Mouse (Mus musculus) heart, postnatal 0 days (tissue): ENCODE measurements around the gene Pou6f1. TPM values are rescaled to one million over a fixed set of nuclear protein-coding genes. Genes with fewer than 3 reads are reported as not detected.
A peak's percentile ranks its signal among the peaks of the same experiment; 100 is the strongest.

ENCODE experiments used
- ATAC-seq: fragments of 200-750 bp; cut with Nextera tagmentation; 2 replicates; pipeline ENCODE4 v1.8.0; 2017; ENCODE audit warnings: low read depth, moderate number of reproducible peaks, moderate library complexity; ENCODE audit not compliant: insufficient read depth
- DNase-seq: peaks from one replicate; pipeline ENCODE4 v3.0.0-alpha.2; 2016; ENCODE audit warnings: low spot score
- H3K27ac ChIP-seq: fragments of 300-500 bp; sonication (generic); 2 replicates; pipeline ENCODE4 v1.5.1; 2014; ENCODE audit warnings: low read depth, mild to moderate bottlenecking
- H3K27me3 ChIP-seq: fragments of 300-500 bp; sonication (generic); 2 replicates; pipeline ENCODE4 v1.6.1; 2014; ENCODE audit warnings: low read length, mixed read lengths; ENCODE audit not compliant: control insufficient read depth, insufficient read depth
- H3K36me3 ChIP-seq: fragments of 300-500 bp; sonication (generic); replicated peaks from 2 replicates; pipeline ENCODE4 v1.6.1; 2014; ENCODE audit warnings: low read length, mixed read lengths; ENCODE audit not compliant: control insufficient read depth, insufficient read depth
- H3K4me1 ChIP-seq: fragments of 300-500 bp; sonication (generic); 2 replicates; pipeline ENCODE4 v1.6.1; 2014; ENCODE audit warnings: antibody characterized with exemption; ENCODE audit not compliant: control insufficient read depth, insufficient read depth
- H3K4me2 ChIP-seq: fragments of 300-500 bp; sonication (generic); 2 replicates; pipeline ENCODE4 v1.6.1; 2014; ENCODE audit warnings: low read depth, mild to moderate bottlenecking, low read length, moderate library complexity
- H3K4me3 ChIP-seq: fragments of 300-500 bp; sonication (generic); 2 replicates; pipeline ENCODE4 v1.5.1; 2014; ENCODE audit warnings: low read depth, low read length
- H3K9ac ChIP-seq: fragments of 300-500 bp; sonication (generic); replicated peaks from 2 replicates; pipeline ENCODE4 v1.6.1; 2014; ENCODE audit warnings: low read depth, low read length, mixed read lengths
- H3K9me3 ChIP-seq: fragments of 300-500 bp; sonication (generic); replicated peaks from 2 replicates; pipeline ENCODE4 v1.6.1; 2016; ENCODE audit warnings: low read length; ENCODE audit not compliant: control insufficient read depth
- CTCF ChIP-seq: IDR thresholded peaks from 2 replicates; pipeline ENCODE4 v1.5.1; 2016; ENCODE audit warnings: antibody characterized with exemption, control low read depth, low read depth
- EP300 ChIP-seq: IDR thresholded peaks from 2 replicates; pipeline ENCODE4 v1.6.1; 2016; ENCODE audit warnings: antibody characterized with exemption, low read depth
- WGBS: fragments of 180-500 bp; shearing (Covaris S2); extraction: QIAGEN DNeasy Blood & Tissue Kit; methylation state at CpG from one replicate; pipeline ENCODE4 v1.1.7; 2014; 5-methylcytosine and 5-hydroxymethylcytosine counted together
- polyA plus RNA-seq: library from polyadenylated mRNA; unstranded; fragments of >200 nt; fragmentation: Nextera tagmentation; extraction: Ambion mirVana; gene quantifications from 2 replicates; pipeline ENCODE4 v1.2.1, GENCODE M21; 2015
- total RNA-seq: library from RNA; depleted of rRNA; stranded (reverse); fragments of >200 nt; gene quantifications from 2 replicates; pipeline ENCODE4 v1.2.3, GENCODE M21; 2014; ENCODE audit warnings: low replicate concordance

Pou6f1 gene
- total and polyA plus RNA-seq, 2 experiments from 2014 or later = 5.2 to 6.0 TPM

DNA sequence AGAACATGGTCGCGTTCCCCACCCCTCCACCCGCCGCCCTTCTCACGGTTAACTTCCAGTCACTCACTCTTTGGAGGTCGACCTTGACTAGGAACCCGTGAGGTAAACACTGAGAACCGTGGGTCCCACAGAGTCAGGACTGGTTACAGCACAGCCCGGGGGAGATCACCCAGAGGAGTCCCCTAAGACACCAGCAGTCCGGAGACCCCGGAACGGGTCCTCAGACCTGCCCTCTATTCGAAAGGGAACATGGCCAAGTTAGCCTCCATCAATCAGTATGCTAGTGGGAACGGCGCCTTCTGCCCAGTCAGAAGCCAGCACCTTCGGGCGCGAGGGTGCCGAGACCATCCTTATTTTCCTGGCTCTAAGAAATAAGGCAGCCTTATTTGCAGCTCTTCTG is 16.4 kb upstream of the Pou6f1 start:
- Histone ChIP-seq H3K4me2 (peak overlapping the region; percentile 84), H3K27me3 (no peaks in the 10 kb centered on the region), H3K9me3 (no peaks in the 10 kb centered on the region), H3K4me1 (peaks cover 8% of the 10 kb centered on the region; the same call in 1 of the 2 replicates), H3K36me3 (peaks cover 38% of the 10 kb centered on the region), H3K4me3 (peak overlapping the region; percentile 91), H3K27ac (peak overlapping the region; percentile 99), H3K9ac (peak overlapping the region; percentile 92)
- peak; percentile 3 for ATAC-seq
- TF ChIP-seq CTCF = no peak
- no peak for TF ChIP-seq EP300
- WGBS = under 1% methylated on average over 19 of the region's 19 CpGs
- no peak for DNase-seq

DNA sequence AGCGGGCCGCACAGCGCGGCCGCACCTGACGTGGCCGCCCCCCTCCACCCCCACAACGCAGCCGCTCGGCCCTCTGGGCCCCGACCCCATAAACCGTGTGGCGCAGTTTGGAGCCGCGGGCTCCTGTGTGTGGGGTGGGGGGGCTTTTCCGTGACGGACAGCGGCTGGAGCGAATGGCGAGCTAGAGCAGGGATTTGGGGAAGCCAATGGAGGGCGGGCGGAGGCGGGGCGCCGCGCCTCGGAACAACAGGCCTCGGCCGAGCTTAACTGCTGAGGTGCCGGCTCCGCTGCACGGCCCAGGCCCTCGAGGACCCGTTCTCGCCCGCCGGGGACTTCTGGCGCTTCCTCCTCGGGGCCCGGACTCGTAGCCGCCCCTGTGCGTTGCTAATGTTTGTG is 16.0 kb upstream of the Pou6f1 start:
- DNase-seq = peak; percentile 88
- H3K4me3 ChIP-seq = peak overlapping the region; percentile 91
- H3K4me1 ChIP-seq = peaks cover 8% of the 10 kb centered on the region; the same call in 1 of the 2 replicates
- H3K9me3 ChIP-seq = no peaks in the 10 kb centered on the region
- no peak for TF ChIP-seq EP300
- TF ChIP-seq CTCF = no peak
- H3K4me2 ChIP-seq = peak overlapping the region; percentile 84
- peak overlapping the region; percentile 92 for H3K9ac ChIP-seq
- 0 out of 2 replicates have a peak, but pooled peaks cover 3% of the 10 kb centered on the region for H3K27me3 ChIP-seq
- WGBS = under 1% methylated on average over 36 of the region's 43 CpGs
- H3K27ac ChIP-seq = peak overlapping the region; percentile 99
- peaks cover 35% of the 10 kb centered on the region for H3K36me3 ChIP-seq
- peak; percentile 83 for ATAC-seq

DNA sequence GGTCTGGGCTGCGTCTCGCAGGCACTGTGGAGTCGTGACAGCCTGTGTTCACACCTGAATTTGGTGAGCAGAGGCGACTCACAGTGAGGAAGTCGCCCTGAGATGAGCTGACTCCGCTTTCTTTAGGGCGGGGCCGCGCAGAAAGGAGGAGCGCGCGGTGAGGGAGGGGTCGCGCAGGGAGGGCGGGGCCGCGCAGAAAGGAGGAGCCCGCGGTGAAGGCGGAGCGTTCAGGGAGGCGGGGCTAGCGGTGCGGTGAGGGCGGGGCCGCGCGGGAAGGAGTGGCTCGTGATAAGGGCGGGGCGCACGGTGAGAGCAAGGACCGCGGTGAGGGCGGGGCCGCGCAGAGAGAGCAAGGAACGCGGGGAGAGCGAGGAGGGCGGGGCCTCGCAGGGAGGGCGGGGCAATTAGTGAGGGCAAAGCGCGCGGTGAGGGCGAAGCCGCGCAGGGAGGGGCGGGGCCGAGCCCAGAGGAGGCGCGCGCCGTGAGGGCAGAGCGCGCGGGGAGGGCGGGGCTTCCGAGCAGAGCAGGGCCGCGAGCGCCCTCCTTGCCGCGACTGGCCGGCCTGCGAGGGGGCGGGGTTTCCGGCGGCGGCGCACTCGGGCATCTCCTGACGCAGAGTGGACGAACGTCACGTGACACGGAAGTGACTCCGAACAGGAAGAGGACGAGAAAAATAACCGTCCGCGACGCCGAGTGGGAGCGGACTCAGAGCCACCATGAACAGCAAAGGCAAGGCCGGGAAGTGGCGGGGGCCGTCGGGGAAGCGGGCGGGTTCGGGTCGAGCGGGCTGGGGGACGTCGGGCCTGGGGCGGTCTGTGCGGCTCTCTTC is 15.4 kb upstream of the Pou6f1 start, which contains the start of gene Dazap2:
Gene Dazap2, plus strand, starts transcription at position 354 of the 829 bp plus-strand sequence.
- no peak for TF ChIP-seq CTCF
- WGBS = under 1% methylated on average over 85 of the region's 99 CpGs
- peak; percentile 85 for ATAC-seq
- Histone ChIP-seq H3K4me3 (peak within 1 kb of the TSS; percentile 91), H3K27ac (peak within 1 kb of the TSS; percentile 99), H3K4me2 (peak within 1 kb of the TSS; percentile 84), H3K9ac (peak within 1 kb of the TSS; percentile 92), H3K36me3 (peaks cover 29% of the 10 kb centered on the region), H3K27me3 (0 out of 2 replicates have a peak, but pooled peaks cover 3% of the 10 kb centered on the region), H3K9me3 (no peaks in the 10 kb centered on the region), H3K4me1 (peaks cover 8% of the 10 kb centered on the region; the same call in 1 of the 2 replicates)
- peak; percentile 99 for DNase-seq

DNA sequence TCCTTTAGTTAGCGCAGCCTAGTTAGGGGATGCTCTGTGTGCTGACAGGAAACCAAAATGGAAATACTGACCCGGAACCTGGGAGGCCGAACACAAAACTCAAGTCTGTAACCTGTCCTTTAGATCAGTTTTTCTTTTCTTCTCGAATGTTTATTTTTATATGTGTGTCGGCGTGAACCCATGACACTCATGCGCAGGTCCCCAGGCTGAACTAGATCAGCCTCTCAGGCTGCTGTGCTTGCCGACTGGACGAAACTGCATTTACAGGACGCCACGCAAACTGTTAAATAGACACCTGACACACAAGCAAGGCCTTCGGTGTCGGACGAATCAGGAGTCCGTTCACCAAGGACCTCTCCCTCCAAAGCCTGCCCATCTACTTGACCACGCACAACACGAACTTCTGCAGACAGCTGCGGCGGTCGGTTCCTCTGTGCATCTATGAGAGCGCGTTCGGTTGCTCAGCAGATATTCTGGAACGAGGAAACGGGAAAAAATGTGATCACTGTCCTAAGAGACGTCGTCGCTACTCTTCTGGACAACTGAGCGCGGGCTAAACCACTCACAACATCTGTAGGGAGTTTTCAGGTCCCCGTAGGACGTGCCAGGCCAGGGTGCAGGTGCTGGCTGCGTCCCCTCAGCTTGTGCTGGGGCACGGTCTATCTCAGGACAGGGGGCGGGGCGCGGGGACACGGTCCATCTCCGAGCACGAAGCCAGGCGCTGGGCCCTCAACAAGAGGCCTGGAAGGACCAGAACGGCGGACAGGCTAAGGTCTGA is 14.6 kb upstream of the Pou6f1 start:
- H3K9ac ChIP-seq = peak overlapping the region; percentile 92; the same call in 1 of the 2 replicates
- H3K27ac ChIP-seq = peak overlapping the region; percentile 80
- WGBS = 12% methylated on average over 43 of the region's 43 CpGs
- H3K9me3 ChIP-seq = no peaks in the 10 kb centered on the region
- peak overlapping the region; percentile 91 for H3K4me3 ChIP-seq
- TF ChIP-seq EP300 (no peak), CTCF (no peak)
- H3K36me3 ChIP-seq = peaks cover 21% of the 10 kb centered on the region
- ATAC-seq (no peak), DNase-seq (no peak)
- H3K27me3 ChIP-seq = 0 out of 2 replicates have a peak, but pooled peaks cover 3% of the 10 kb centered on the region
- H3K4me1 ChIP-seq = peaks cover 8% of the 10 kb centered on the region; the same call in 1 of the 2 replicates
- H3K4me2 ChIP-seq = peak overlapping the region; percentile 84

DNA sequence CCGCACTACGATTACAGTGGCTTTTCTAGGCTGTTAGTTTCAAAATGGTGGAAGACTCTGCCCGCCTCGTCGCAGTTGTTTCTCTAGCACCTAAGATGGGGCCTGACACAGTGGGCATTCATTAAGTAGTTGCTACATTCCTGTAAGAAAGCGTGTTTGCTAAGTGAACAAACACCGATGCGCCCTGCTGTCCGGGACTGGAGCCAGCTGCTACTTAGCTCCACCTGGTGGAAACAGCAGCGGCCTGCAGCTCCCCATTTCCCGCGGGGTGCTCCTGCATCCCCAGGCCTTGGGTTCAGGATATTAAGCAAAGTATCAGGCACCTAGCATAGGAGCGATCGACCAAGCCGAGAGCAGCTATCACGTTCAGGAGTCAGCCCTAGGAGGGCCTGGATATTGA is 13.8 kb upstream of the Pou6f1 start:
- WGBS = 8% methylated on average over 16 of the region's 16 CpGs
- Histone ChIP-seq H3K4me1 (peaks cover 8% of the 10 kb centered on the region; the same call in 1 of the 2 replicates), H3K9ac (no peak overlapping the region), H3K9me3 (no peaks in the 10 kb centered on the region), H3K27ac (no peak overlapping the region), H3K27me3 (0 out of 2 replicates have a peak, but pooled peaks cover 3% of the 10 kb centered on the region), H3K4me3 (peak overlapping the region; percentile 22; the same call in 1 of the 2 replicates), H3K36me3 (peaks cover 13% of the 10 kb centered on the region), H3K4me2 (peak overlapping the region; percentile 49)
- no peak for ATAC-seq
- TF ChIP-seq EP300 (no peak), CTCF (peak; percentile 83)
- DNase-seq = peak; percentile 69
